Mouse (Mus musculus): ENCODE results near the gene Optn.

GRCm38 (mm10) chr2:5050562-5050961 is 13.3 kb downstream of the Optn start:
- TF ChIP-seq CTCF (IDR thresholded peaks at IDR 0.05; ENCODE audit: low read depth, low read length) (no peak), GATA1 (IDR thresholded peaks at IDR 0.05; ENCODE audit: borderline replicate concordance, low read length) (no peak), POLR2AphosphoS5 (IDR thresholded peaks at IDR 0.05; ENCODE audit: insufficient replicate concordance, low read depth, low read length) (no peak)

Measured in G1E (cell line).